Mouse (Mus musculus) testis, adult 2 months (tissue): ENCODE results near the gene Cmip.

ENCODE experiments used
- CTCF ChIP-seq: fragments of 200-500 bp; IDR thresholded peaks from 2 replicates; pipeline ENCODE4 v1.5.1; 2012; ENCODE audit warnings: low read depth, mild to moderate bottlenecking, inconsistent platforms, low read length, moderate library complexity; ENCODE audit not compliant: control insufficient read depth, insufficient read depth, insufficient replicate concordance
- POLR2A ChIP-seq: fragments of 200-500 bp; IDR thresholded peaks from 2 replicates; pipeline ENCODE4 v1.6.1; 2012; ENCODE audit warnings: low read depth, mild to moderate bottlenecking, inconsistent platforms, low read length, moderate library complexity; ENCODE audit not compliant: control insufficient read depth

DNA sequence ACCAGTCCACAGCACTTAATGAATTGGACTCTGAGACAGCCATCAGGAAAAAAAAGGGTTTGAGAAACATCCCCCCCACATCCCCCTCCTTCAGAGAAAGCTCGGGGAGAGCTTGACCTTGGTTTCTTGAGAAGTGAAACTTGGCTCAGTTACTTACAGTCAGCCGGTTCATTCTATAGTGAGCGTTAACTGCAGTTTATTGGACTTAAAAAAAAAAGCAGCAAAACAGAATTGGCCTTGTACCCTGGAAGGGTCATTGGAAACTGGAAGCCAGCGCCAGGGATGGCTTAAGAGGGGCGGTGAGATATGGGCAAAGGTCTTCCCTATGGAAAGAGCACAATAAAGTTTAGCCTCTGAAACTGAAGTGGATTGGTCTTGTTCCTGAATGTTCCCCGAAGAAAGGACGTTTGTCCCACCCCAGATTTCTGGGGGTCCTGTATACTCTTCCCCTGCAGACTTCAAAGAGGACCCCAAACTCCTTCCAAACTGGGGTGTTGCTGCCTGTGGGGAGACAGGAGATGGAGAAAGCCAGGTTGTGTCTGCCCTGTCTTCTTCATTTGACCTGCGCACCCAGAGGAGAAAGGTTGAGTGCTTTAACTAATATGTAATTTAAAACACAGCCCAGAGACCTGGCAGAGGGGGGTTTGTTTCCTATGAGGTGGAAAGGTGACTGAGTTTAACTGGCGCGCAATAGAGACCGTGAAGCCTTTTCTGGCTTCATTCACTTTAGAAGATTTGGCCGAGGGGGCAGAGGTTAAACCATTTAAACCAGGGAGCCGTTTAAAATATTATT, 51.6 kb downstream of the Cmip start:
- TF ChIP-seq POLR2A (no peak), CTCF (no peak)
